Mouse (Mus musculus) testis, adult 10 weeks (tissue): ENCODE results near the gene Chuk. TPM values are rescaled to one million over a fixed set of nuclear protein-coding genes. Genes with fewer than 3 reads are reported as not detected.

Source experiments
- polyA plus RNA-seq: library from polyadenylated mRNA; stranded (reverse); fragments of 350-450 nt; fragmentation: Illumina TruSeq; extraction: RNeasy Lipid Tissue Mini Kit (QIAGEN cat#74804); gene quantifications from one replicate; pipeline ENCODE4 v1.2.3, GENCODE M21; 2014; ENCODE audit warnings: low read depth, low replicate concordance

Chuk gene
- 69.4 TPM for polyA plus RNA-seq

GRCm38 (mm10) chr19:44106831-44107660, at the start of gene Chuk:
Gene Chuk (minus strand): TSS chr19:44107480.

GRCm38 (mm10) chr19:44145702-44146567, 38.7 kb upstream of the Chuk start, which contains the start of gene Bloc1s2:
Gene Bloc1s2 (minus strand): TSS chr19:44146446.

GRCm38 (mm10) chr19:44135072-44135959, 28.0 kb upstream of the Chuk start, which contains the start of gene Cwf19l1:
Gene Cwf19l1 (minus strand): TSS chr19:44135876.

GRCm38 (mm10) chr19:44069121-44069913, 38.0 kb downstream of the Chuk start, which contains the start of gene Erlin1:
Gene Erlin1 (minus strand): TSS chr19:44069785.

GRCm38 (mm10) chr19:44028972-44029371, 78.3 kb downstream of the Chuk start, which contains the start of gene Cyp2c23:
Gene Cyp2c23 (minus strand): TSS chr19:44029208.

Other genes starting within 250 kb of the Chuk start
- 4.2 TPM for gene Dnmbp, start 167.3 kb downstream of the Chuk start, polyA plus RNA-seq
- 0.91 TPM for gene Cpn1, start 120.9 kb downstream of the Chuk start, polyA plus RNA-seq
- 1.0 TPM for gene Cyp2c23, start 78.3 kb downstream of the Chuk start, polyA plus RNA-seq
- gene Erlin1, start 37.7 kb downstream of the Chuk start, polyA plus RNA-seq: 69.0 TPM
- 11.8 TPM for gene Cwf19l1, start 28.4 kb upstream of the Chuk start, polyA plus RNA-seq
- gene Bloc1s2, start 39.0 kb upstream of the Chuk start, polyA plus RNA-seq: 72.1 TPM
- gene Pkd2l1, start 85.0 kb upstream of the Chuk start, polyA plus RNA-seq: 4.5 TPM
- 2.3 TPM for gene Scd3, start 95.8 kb upstream of the Chuk start, polyA plus RNA-seq
- 82.3 TPM for gene Scd2, start 186.2 kb upstream of the Chuk start, polyA plus RNA-seq
- gene Scd4, start 225.6 kb upstream of the Chuk start, polyA plus RNA-seq: 0.56 TPM